Mouse (Mus musculus) stomach, embryonic 14.5 days (tissue): ENCODE data around the gene Zswim3. TPM values are rescaled to one million over a fixed set of nuclear protein-coding genes. Genes with fewer than 3 reads are reported as not detected.
A peak's percentile ranks its signal among the peaks of the same experiment; 100 is the strongest.

ENCODE experiments used
- ATAC-seq: fragments of 200-750 bp; cut with Nextera tagmentation; 2 replicates; pipeline ENCODE4 v1.8.0; 2017; ENCODE audit warnings: low read depth, moderate TSS enrichment; ENCODE audit not compliant: insufficient number of reproducible peaks, insufficient read depth, low FRiP score
- H3K27ac ChIP-seq: fragments of 300-500 bp; sonication (generic); 2 replicates; pipeline ENCODE4 v1.5.1; 2014; ENCODE audit warnings: mild to moderate bottlenecking, low read length, moderate library complexity, mixed read lengths
- H3K27me3 ChIP-seq: fragments of 300-500 bp; sonication (generic); 2 replicates; pipeline ENCODE4 v1.6.1; 2014; ENCODE audit warnings: low read length, control low read depth, mixed read lengths; ENCODE audit not compliant: control insufficient read depth, insufficient read depth
- H3K36me3 ChIP-seq: fragments of 300-500 bp; sonication (generic); 2 replicates; pipeline ENCODE4 v1.6.1; 2014; ENCODE audit warnings: mild to moderate bottlenecking, control low read depth, low read length, moderate library complexity, mixed read lengths; ENCODE audit not compliant: control insufficient read depth, insufficient read depth
- H3K4me1 ChIP-seq: fragments of 300-500 bp; sonication (generic); 2 replicates; pipeline ENCODE4 v1.6.1; 2014; ENCODE audit warnings: low read length, control low read depth, mixed read lengths; ENCODE audit not compliant: control insufficient read depth, insufficient read depth
- H3K4me2 ChIP-seq: fragments of 300-500 bp; sonication (generic); replicated peaks from 2 replicates; pipeline ENCODE4 v1.6.1; 2014; ENCODE audit warnings: low read depth, low read length, control low read depth
- H3K4me3 ChIP-seq: fragments of 300-500 bp; sonication (generic); 2 replicates; pipeline ENCODE4 v1.5.1; 2014; ENCODE audit warnings: low read depth, low read length, control low read depth
- H3K9ac ChIP-seq: fragments of 300-500 bp; sonication (generic); replicated peaks from 2 replicates; pipeline ENCODE4 v1.6.1; 2014; ENCODE audit warnings: low read depth, mild to moderate bottlenecking, control low read depth, low read length, moderate library complexity, mixed read lengths
- H3K9me3 ChIP-seq: fragments of 300-500 bp; sonication (generic); 2 replicates; pipeline ENCODE4 v1.6.1; 2016; ENCODE audit warnings: low read depth, low read length, control low read depth; ENCODE audit not compliant: control insufficient read depth
- WGBS: fragments of 180-500 bp; shearing (Covaris S2); extraction: QIAGEN DNeasy Blood & Tissue Kit; methylation state at CpG from one replicate; pipeline ENCODE4 v1.1.7; 2014; 5-methylcytosine and 5-hydroxymethylcytosine counted together
- polyA plus RNA-seq: library from polyadenylated mRNA; unstranded; fragments of >200 nt; fragmentation: Nextera tagmentation; extraction: Ambion mirVana; gene quantifications from 2 replicates; pipeline ENCODE4 v1.2.1, GENCODE M21; 2014

Zswim3 gene
- polyA plus RNA-seq, 1 experiment from 2014 or later: 9.2 TPM

GRCm38 (mm10) chr2:164777246-164778014 lies 27.5 kb upstream of the Zswim3 start:
- no peaks in the 10 kb centered on the region for H3K4me1 ChIP-seq
- H3K27me3 ChIP-seq: no peaks in the 10 kb centered on the region
- 78% methylated on average over 30 of the region's 30 CpGs for WGBS
- peaks cover 6% of the 10 kb centered on the region; the same call in 1 of the 2 replicates for H3K36me3 ChIP-seq
- no peak overlapping the region for H3K27ac ChIP-seq
- H3K9me3 ChIP-seq: no peaks in the 10 kb centered on the region
- no peak for ATAC-seq
- no peak overlapping the region for H3K4me3 ChIP-seq
- H3K9ac ChIP-seq: no peak overlapping the region
- H3K4me2 ChIP-seq: no peak overlapping the region

- 91% methylated on average over 11 of the region's 11 CpGs for WGBS
These were observed 26.9 kb upstream of the Zswim3 start for GRCm38 (mm10) chr2:164778015-164778287.

GRCm38 (mm10) chr2:164778809-164779208 lies 26.1 kb upstream of the Zswim3 start:
- Histone ChIP-seq H3K36me3 (no peaks in the 10 kb centered on the region), H3K4me3 (no peak overlapping the region), H3K4me2 (no peak overlapping the region), H3K27ac (no peak overlapping the region), H3K4me1 (no peaks in the 10 kb centered on the region), H3K27me3 (no peaks in the 10 kb centered on the region), H3K9ac (no peak overlapping the region), H3K9me3 (no peaks in the 10 kb centered on the region)
- 79% methylated on average over 7 of the region's 7 CpGs for WGBS
- no peak for ATAC-seq

More at GRCm38 (mm10) chr2:164778015-164778287, 26.9 kb upstream of the Zswim3 start:
- ATAC-seq: no peak
- Histone ChIP-seq H3K4me2 (no peak overlapping the region), H3K27me3 (no peaks in the 10 kb centered on the region), H3K36me3 (peaks cover 3% of the 10 kb centered on the region; the same call in 1 of the 2 replicates), H3K4me3 (no peak overlapping the region), H3K27ac (no peak overlapping the region), H3K9ac (no peak overlapping the region), H3K4me1 (no peaks in the 10 kb centered on the region), H3K9me3 (no peaks in the 10 kb centered on the region)

GRCm38 (mm10) chr2:164779481-164780086 lies 25.3 kb upstream of the Zswim3 start, which contains the start of gene Tnnc2:
Gene Tnnc2 (minus strand): TSS chr2:164779967.
- WGBS: 69% methylated on average over 8 of the region's 8 CpGs
- 0 out of 2 replicates have a peak, but pooled peaks cover 2% of the 10 kb centered on the region for H3K4me1 ChIP-seq
- H3K4me3 ChIP-seq: no peak within 1 kb of the TSS
- H3K9ac ChIP-seq: no peak within 1 kb of the TSS
- H3K27ac ChIP-seq: no peak within 1 kb of the TSS
- H3K36me3 ChIP-seq: no peaks in the 10 kb centered on the region
- no peaks in the 10 kb centered on the region for H3K27me3 ChIP-seq
- 0 out of 2 replicates have a peak, but pooled peaks have one; percentile 23 for ATAC-seq
- no peaks in the 10 kb centered on the region for H3K9me3 ChIP-seq
- H3K4me2 ChIP-seq: no peak within 1 kb of the TSS

GRCm38 (mm10) chr2:164781876-164782275 lies 23.0 kb upstream of the Zswim3 start:
- ATAC-seq: no peak
- no peaks in the 10 kb centered on the region for H3K9me3 ChIP-seq
- H3K27me3 ChIP-seq: no peaks in the 10 kb centered on the region
- H3K9ac ChIP-seq: no peak overlapping the region
- no peak overlapping the region for H3K27ac ChIP-seq
- no peak overlapping the region for H3K4me2 ChIP-seq
- H3K4me1 ChIP-seq: peaks cover 4% of the 10 kb centered on the region; the same call in 1 of the 2 replicates
- H3K36me3 ChIP-seq: no peaks in the 10 kb centered on the region
- WGBS: 74% methylated on average over 4 of the region's 4 CpGs
- no peak overlapping the region for H3K4me3 ChIP-seq

- 72% methylated on average over 7 of the region's 7 CpGs for WGBS
- no peaks in the 10 kb centered on the region for H3K9me3 ChIP-seq
- no peak overlapping the region for H3K27ac ChIP-seq
- H3K4me3 ChIP-seq: no peak overlapping the region
- H3K4me1 ChIP-seq: peaks cover 8% of the 10 kb centered on the region; the same call in 1 of the 2 replicates
- no peaks in the 10 kb centered on the region for H3K27me3 ChIP-seq
- peaks cover 3% of the 10 kb centered on the region; the same call in 1 of the 2 replicates for H3K36me3 ChIP-seq
- no peak for ATAC-seq
- H3K4me2 ChIP-seq: peak overlapping the region; percentile 82
- no peak overlapping the region for H3K9ac ChIP-seq
These were observed 20.8 kb upstream of the Zswim3 start for GRCm38 (mm10) chr2:164783926-164784581.

- 5% methylated on average over 7 of the region's 7 CpGs for WGBS
These were observed 20.0 kb upstream of the Zswim3 start for GRCm38 (mm10) chr2:164784869-164785420.

More at GRCm38 (mm10) chr2:164784869-164785420, 20.0 kb upstream of the Zswim3 start:
- H3K9ac ChIP-seq: peak overlapping the region; percentile 64; the same call in 1 of the 2 replicates
- peak overlapping the region; percentile 66 for H3K4me3 ChIP-seq
- peak overlapping the region; percentile 86; the same call in 1 of the 2 replicates for H3K27ac ChIP-seq
- H3K36me3 ChIP-seq: peaks cover 3% of the 10 kb centered on the region; the same call in 1 of the 2 replicates
- H3K4me1 ChIP-seq: peaks cover 8% of the 10 kb centered on the region; the same call in 1 of the 2 replicates
- H3K27me3 ChIP-seq: no peaks in the 10 kb centered on the region
- peak overlapping the region; percentile 82 for H3K4me2 ChIP-seq
- ATAC-seq: no peak
- no peaks in the 10 kb centered on the region for H3K9me3 ChIP-seq
